Mouse (Mus musculus): Measurements from ENCODE around the gene Hspa5. TPM values are rescaled to one million over a fixed set of nuclear protein-coding genes. Genes with fewer than 3 reads are reported as not detected.
"Not testable (repeated sequence)": the region's sequence is repeated elsewhere in the genome, so short reads cannot be mapped to it uniquely, and the experiment has no call there.

Hspa5 gene
- polyA plus RNA-seq, 1 experiment from 2014 or later, result 970 TPM

GRCm38 (mm10) chr2:34750245-34750644, 21.5 kb upstream of the Hspa5 start:
- no peak overlapping the region for H3K27ac ChIP-seq
- no peak for ATAC-seq (ENCODE audit: insufficient number of reproducible peaks, low FRiP score, low TSS enrichment, low read depth)
- no peaks in the 10 kb centered on the region for H3K9me3 ChIP-seq
- no peaks in the 10 kb centered on the region for H3K27me3 ChIP-seq
- H3K4me3 ChIP-seq, result no peak overlapping the region
- WGBS, result 85% methylated on average over 2 of the region's 2 CpGs
- H3K9ac ChIP-seq, result no peak overlapping the region
- H3K4me1 ChIP-seq, result peaks cover 11% of the 10 kb centered on the region
- no peak overlapping the region for H3K4me2 ChIP-seq
- H3K36me3 ChIP-seq, result no peaks in the 10 kb centered on the region

- ATAC-seq (ENCODE audit: insufficient number of reproducible peaks, low FRiP score, low TSS enrichment, low read depth), result peak; percentile 87
- Histone ChIP-seq H3K9ac (peak overlapping the region; percentile 94), H3K4me3 (peak overlapping the region; percentile 92), H3K27ac (peak overlapping the region; percentile 92), H3K27me3 (no peaks in the 10 kb centered on the region), H3K36me3 (no peaks in the 10 kb centered on the region), H3K4me1 (peaks cover 12% of the 10 kb centered on the region), H3K9me3 (no peaks in the 10 kb centered on the region), H3K4me2 (peak overlapping the region; percentile 59)
- WGBS, result under 1% methylated on average over 72 of the region's 106 CpGs
These were observed 17.8 kb upstream of the Hspa5 start for GRCm38 (mm10) chr2:34753811-34754550.

GRCm38 (mm10) chr2:34754551-34755358, 17.0 kb upstream of the Hspa5 start, which contains the start of gene Gapvd1:
Gene Gapvd1, minus strand, starts transcription at chr2:34755232.
- 1% methylated on average over 14 of the region's 14 CpGs for WGBS
- H3K4me1 ChIP-seq, result peaks cover 12% of the 10 kb centered on the region

GRCm38 (mm10) chr2:34757341-34757740, 14.4 kb upstream of the Hspa5 start:
- Histone ChIP-seq H3K9ac (no peak overlapping the region), H3K36me3 (no peaks in the 10 kb centered on the region), H3K9me3 (no peaks in the 10 kb centered on the region), H3K4me3 (no peak overlapping the region), H3K27ac (no peak overlapping the region), H3K4me2 (no peak overlapping the region), H3K27me3 (no peaks in the 10 kb centered on the region), H3K4me1 (peaks cover 9% of the 10 kb centered on the region)
- ATAC-seq (ENCODE audit: insufficient number of reproducible peaks, low FRiP score, low TSS enrichment, low read depth), result no peak
- 76% methylated on average over 1 of the region's 1 CpGs for WGBS

More at GRCm38 (mm10) chr2:34754551-34755358, 17.0 kb upstream of the Hspa5 start, which contains the start of gene Gapvd1:
- H3K36me3 ChIP-seq, result no peaks in the 10 kb centered on the region
- no peaks in the 10 kb centered on the region for H3K9me3 ChIP-seq
- peak within 1 kb of the TSS; percentile 94 for H3K9ac ChIP-seq
- ATAC-seq (ENCODE audit: insufficient number of reproducible peaks, low FRiP score, low TSS enrichment, low read depth), result no peak
- peak within 1 kb of the TSS; percentile 59 for H3K4me2 ChIP-seq
- no peaks in the 10 kb centered on the region for H3K27me3 ChIP-seq
- H3K4me3 ChIP-seq, result peak within 1 kb of the TSS; percentile 92
- H3K27ac ChIP-seq, result peak within 1 kb of the TSS; percentile 92

GRCm38 (mm10) chr2:34761272-34761671, 10.5 kb upstream of the Hspa5 start:
- H3K27ac ChIP-seq; H3K36me3 ChIP-seq; H3K9me3 ChIP-seq; H3K4me1 ChIP-seq; ATAC-seq (ENCODE audit: insufficient number of reproducible peaks, low FRiP score, low TSS enrichment, low read depth); H3K4me2 ChIP-seq; H3K9ac ChIP-seq; H3K4me3 ChIP-seq; H3K27me3 ChIP-seq: not testable (repeated sequence)
- WGBS, result 87% methylated on average over 5 of the region's 5 CpGs

GRCm38 (mm10) chr2:34762174-34762573, 9.6 kb upstream of the Hspa5 start:
- no peak overlapping the region for H3K27ac ChIP-seq
- no peaks in the 10 kb centered on the region for H3K4me1 ChIP-seq
- H3K4me2 ChIP-seq, result no peak overlapping the region
- no peak overlapping the region for H3K4me3 ChIP-seq
- ATAC-seq (ENCODE audit: insufficient number of reproducible peaks, low FRiP score, low TSS enrichment, low read depth), result no peak
- H3K36me3 ChIP-seq, result no peaks in the 10 kb centered on the region
- H3K9me3 ChIP-seq, result no peaks in the 10 kb centered on the region
- no peak overlapping the region for H3K9ac ChIP-seq
- H3K27me3 ChIP-seq, result no peaks in the 10 kb centered on the region
- 85% methylated on average over 2 of the region's 2 CpGs for WGBS

GRCm38 (mm10) chr2:34762872-34763271, 8.9 kb upstream of the Hspa5 start:
- no peak for ATAC-seq (ENCODE audit: insufficient number of reproducible peaks, low FRiP score, low TSS enrichment, low read depth)
- Histone ChIP-seq H3K36me3 (no peaks in the 10 kb centered on the region), H3K9me3 (no peaks in the 10 kb centered on the region), H3K4me2 (no peak overlapping the region), H3K27me3 (no peaks in the 10 kb centered on the region), H3K4me1 (no peaks in the 10 kb centered on the region), H3K27ac (no peak overlapping the region), H3K9ac (no peak overlapping the region), H3K4me3 (no peak overlapping the region)
- 58% methylated on average over 2 of the region's 2 CpGs for WGBS

- WGBS, result 81% methylated on average over 8 of the region's 12 CpGs
- Histone ChIP-seq H3K9me3 (no peaks in the 10 kb centered on the region), H3K9ac (no peak overlapping the region), H3K4me3 (no peak overlapping the region), H3K27ac (no peak overlapping the region), H3K4me2 (no peak overlapping the region), H3K27me3 (no peaks in the 10 kb centered on the region), H3K4me1 (no peaks in the 10 kb centered on the region), H3K36me3 (no peaks in the 10 kb centered on the region)
- no peak for ATAC-seq (ENCODE audit: insufficient number of reproducible peaks, low FRiP score, low TSS enrichment, low read depth)
These were observed 7.0 kb upstream of the Hspa5 start for GRCm38 (mm10) chr2:34764801-34765200.

- 88% methylated on average over 2 of the region's 2 CpGs for WGBS
- Histone ChIP-seq H3K9me3 (no peaks in the 10 kb centered on the region), H3K27ac (no peak overlapping the region), H3K27me3 (no peaks in the 10 kb centered on the region), H3K4me1 (peaks cover 24% of the 10 kb centered on the region), H3K36me3 (peaks cover 20% of the 10 kb centered on the region), H3K4me3 (no peak overlapping the region), H3K9ac (no peak overlapping the region), H3K4me2 (peak overlapping the region; percentile 56; the same call in 1 of the 2 replicates)
- no peak for ATAC-seq (ENCODE audit: insufficient number of reproducible peaks, low FRiP score, low TSS enrichment, low read depth)
These were observed 1.7 kb upstream of the Hspa5 start for GRCm38 (mm10) chr2:34770049-34770448.

GRCm38 (mm10) chr2:34770951-34771350, 819 bp upstream of the Hspa5 start:
- ATAC-seq (ENCODE audit: insufficient number of reproducible peaks, low FRiP score, low TSS enrichment, low read depth), result no peak
- peak overlapping the region; percentile 76 for H3K9ac ChIP-seq
- no peaks in the 10 kb centered on the region for H3K9me3 ChIP-seq
- no peaks in the 10 kb centered on the region for H3K27me3 ChIP-seq
- peak overlapping the region; percentile 92 for H3K4me3 ChIP-seq
- 3% methylated on average over 6 of the region's 6 CpGs for WGBS
- peaks cover 32% of the 10 kb centered on the region for H3K4me1 ChIP-seq
- peak overlapping the region; percentile 89 for H3K27ac ChIP-seq
- peak overlapping the region; percentile 56 for H3K4me2 ChIP-seq
- H3K36me3 ChIP-seq, result peaks cover 28% of the 10 kb centered on the region

GRCm38 (mm10) chr2:34772252-34773235, 774 bp downstream of the Hspa5 start:
- 3% methylated on average over 50 of the region's 50 CpGs for WGBS
- Histone ChIP-seq H3K4me3 (peak overlapping the region; percentile 92), H3K36me3 (peaks cover 43% of the 10 kb centered on the region), H3K27me3 (no peaks in the 10 kb centered on the region), H3K9ac (peak overlapping the region; percentile 94), H3K4me2 (peak overlapping the region; percentile 52), H3K27ac (peak overlapping the region; percentile 89), H3K4me1 (peaks cover 38% of the 10 kb centered on the region), H3K9me3 (no peaks in the 10 kb centered on the region)
- ATAC-seq (ENCODE audit: insufficient number of reproducible peaks, low FRiP score, low TSS enrichment, low read depth), result no peak; the same call in 1 of the 2 replicates
